In the genomic region with DNA sequence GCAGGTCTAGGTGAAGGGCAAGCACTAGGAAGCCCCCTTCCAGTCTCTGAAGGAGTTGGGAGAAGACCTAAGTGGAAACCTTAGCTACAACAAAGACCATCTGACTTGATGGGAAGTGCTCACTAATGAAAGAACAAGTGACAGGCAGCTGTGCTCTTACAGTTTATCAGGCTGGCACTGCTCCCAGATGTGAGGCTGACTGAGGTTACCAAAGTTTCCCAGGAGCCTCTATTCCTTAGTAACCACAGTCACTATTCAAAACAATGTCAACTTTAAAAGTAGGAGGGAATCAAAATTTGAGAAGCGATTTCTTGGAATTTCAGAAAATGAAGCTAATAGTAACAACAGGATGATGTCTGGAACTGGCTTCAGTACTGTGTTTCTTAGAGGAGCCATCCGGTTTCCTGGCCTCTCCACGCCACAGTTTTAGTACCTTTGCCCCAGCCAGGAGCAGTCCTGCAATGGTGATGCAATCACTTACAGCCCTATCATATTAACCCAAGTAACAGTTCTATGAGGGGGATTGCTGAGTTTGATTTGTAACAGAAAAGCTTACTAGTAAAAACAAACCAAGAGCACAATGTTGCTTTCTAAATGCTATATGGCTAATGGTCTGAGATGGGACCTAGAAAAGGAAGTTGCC, we compare ENCODE assay signal across 10 mouse cellular contexts.
DNase-seq lines count a peak whose midpoint lies in the region; ATAC-seq lines count a peak whose summit lies in the region.
"Had no signal": no experiment of that assay in that cellular context is flagged by ENCODE, and none has a peak within 500 bp of the region (broad histone marks: within the 10 kb centered on the region; RNA-seq: fewer than 3 reads in every experiment).

No protein-coding gene starts in this region.

- intact Hi-C loops in left cerebral cortex, postnatal 25 days (cut with DNase I), result no loop called here

- H3K9me3 ChIP-seq in liver, embryonic 15.5 days (replicated peaks), result no peaks in the 10 kb centered on the region
- H3K9me3 ChIP-seq in liver, embryonic 12.5 days (replicated peaks), result no peaks in the 10 kb centered on the region
- no peaks in the 10 kb centered on the region for H3K9me3 ChIP-seq in intestine, embryonic 16.5 days (ENCODE audit: control insufficient read depth, low read length)
- no peaks in the 10 kb centered on the region for H3K9me3 ChIP-seq in midbrain, embryonic 15.5 days
- H3K9me3 ChIP-seq: embryonic facial prominence, embryonic 12.5 days; neural tube, embryonic 13.5 days had no signal

- no peaks in the 10 kb centered on the region for H3K27me3 ChIP-seq in liver, embryonic 15.5 days
- H3K27me3 ChIP-seq in liver, embryonic 12.5 days (replicated peaks), result no peaks in the 10 kb centered on the region
- H3K27me3 ChIP-seq in intestine, embryonic 16.5 days (replicated peaks; ENCODE audit: control insufficient read depth, insufficient read depth, low read length), result no peaks in the 10 kb centered on the region
- no peaks in the 10 kb centered on the region for H3K27me3 ChIP-seq in midbrain, embryonic 15.5 days (replicated peaks)
- H3K27me3 ChIP-seq: embryonic facial prominence, embryonic 12.5 days; neural tube, embryonic 13.5 days had no signal

- no peak overlapping the region for H3K9ac ChIP-seq in liver, embryonic 15.5 days
- H3K9ac ChIP-seq in liver, embryonic 12.5 days, result no peak overlapping the region
- H3K9ac ChIP-seq in intestine, embryonic 16.5 days (ENCODE audit: low read depth, low read length), result no peak overlapping the region
- H3K9ac ChIP-seq in midbrain, embryonic 15.5 days, result no peak overlapping the region
- H3K9ac ChIP-seq: embryonic facial prominence, embryonic 12.5 days; neural tube, embryonic 13.5 days had no signal

- H3K4me2 ChIP-seq in liver, embryonic 15.5 days, result no peak overlapping the region
- no peak overlapping the region for H3K4me2 ChIP-seq in liver, embryonic 12.5 days
- no peak overlapping the region for H3K4me2 ChIP-seq in intestine, embryonic 16.5 days (ENCODE audit: low read depth, low read length)
- H3K4me2 ChIP-seq in midbrain, embryonic 15.5 days, result no peak overlapping the region
- H3K4me2 ChIP-seq: embryonic facial prominence, embryonic 12.5 days; neural tube, embryonic 13.5 days had no signal

- no peak overlapping the region for H3K4me3 ChIP-seq in liver, embryonic 15.5 days (replicated peaks)
- H3K4me3 ChIP-seq in liver, embryonic 12.5 days, result no peak overlapping the region
- no peak overlapping the region for H3K4me3 ChIP-seq in intestine, embryonic 16.5 days (ENCODE audit: low read length)
- no peak overlapping the region for H3K4me3 ChIP-seq in midbrain, embryonic 15.5 days
- H3K4me3 ChIP-seq: embryonic facial prominence, embryonic 12.5 days; neural tube, embryonic 13.5 days had no signal

- 62% methylated on average over 3 of the region's 3 CpGs for WGBS in liver, embryonic 15.5 days (ENCODE audit: insufficient replicate concordance)
- WGBS in liver, embryonic 12.5 days (ENCODE audit: insufficient replicate concordance), result 61% methylated on average over 3 of the region's 3 CpGs
- 72% methylated on average over 3 of the region's 3 CpGs for WGBS in intestine, embryonic 16.5 days
- 95% methylated on average over 3 of the region's 3 CpGs for WGBS in midbrain, embryonic 15.5 days

- no peaks in the 10 kb centered on the region for H3K4me1 ChIP-seq in liver, embryonic 15.5 days (replicated peaks)
- H3K4me1 ChIP-seq in liver, embryonic 12.5 days, result no peaks in the 10 kb centered on the region
- 0 out of 2 replicates have a peak, but pooled peaks cover 8% of the 10 kb centered on the region for H3K4me1 ChIP-seq in intestine, embryonic 16.5 days (ENCODE audit: control insufficient read depth, insufficient read depth, low read length)
- no peaks in the 10 kb centered on the region for H3K4me1 ChIP-seq in midbrain, embryonic 15.5 days

- peak; percentile 40; the same call in 1 of the 2 replicates for ATAC-seq in liver, embryonic 15.5 days (ENCODE audit: insufficient read depth)
- ATAC-seq in liver, embryonic 12.5 days, result no peak
- ATAC-seq in intestine, embryonic 16.5 days, result peak; percentile 72; the same call in 1 of the 2 replicates
- no peak for ATAC-seq in midbrain, embryonic 15.5 days (replicated peaks)

- H3K36me3 ChIP-seq in liver, embryonic 15.5 days (replicated peaks), result no peaks in the 10 kb centered on the region
- no peaks in the 10 kb centered on the region for H3K36me3 ChIP-seq in liver, embryonic 12.5 days
- H3K36me3 ChIP-seq in intestine, embryonic 16.5 days (ENCODE audit: control insufficient read depth, insufficient read depth, low read length), result no peaks in the 10 kb centered on the region
- no peaks in the 10 kb centered on the region for H3K36me3 ChIP-seq in midbrain, embryonic 15.5 days (replicated peaks)
- H3K36me3 ChIP-seq: embryonic facial prominence, embryonic 12.5 days; neural tube, embryonic 13.5 days had no signal

- peak; percentile 60 for DNase-seq in gastrocnemius, adult 18-20 months (ENCODE audit: low spot score)
- peak; percentile 63 for DNase-seq in skeletal muscle tissue, adult 2 months (ENCODE audit: low read depth, low spot score)
- no peak for DNase-seq in left cerebral cortex, postnatal 25 days (ENCODE audit: low spot score in 2 of 2)
- DNase-seq: thymus, postnatal 36 days had no signal

- H3K27ac ChIP-seq in liver, embryonic 15.5 days (replicated peaks), result no peak overlapping the region
- H3K27ac ChIP-seq in liver, embryonic 12.5 days, result no peak overlapping the region
- no peak overlapping the region for H3K27ac ChIP-seq in intestine, embryonic 16.5 days (ENCODE audit: low read length)
- no peak overlapping the region for H3K27ac ChIP-seq in midbrain, embryonic 15.5 days
- H3K27ac ChIP-seq: embryonic facial prominence, embryonic 12.5 days; neural tube, embryonic 13.5 days had no signal

Comparison
In these comparisons a context has a peak if more than half of its experiments do, and no peak if none do; other contexts are left out.
1. ATAC-seq: peak in liver, embryonic 15.5 days (single experiment) and intestine, embryonic 16.5 days (single experiment); none in liver, embryonic 12.5 days (single experiment) and midbrain, embryonic 15.5 days (single experiment).
2. DNase-seq: peak in gastrocnemius, adult 18-20 months (single experiment) and skeletal muscle tissue, adult 2 months (single experiment); none in left cerebral cortex, postnatal 25 days (0 of 2).